Mouse (Mus musculus): ENCODE measurements around the gene Poln.
A peak's percentile ranks its signal among the peaks of the same experiment; 100 is the strongest.

Poln gene

GRCm38 (mm10) chr5:34186391-34186790 lies 17.1 kb upstream of the Poln start:
- no peak for DNase-seq (ENCODE audit: low spot score)

- no peak for DNase-seq (ENCODE audit: low spot score)
Observed at GRCm38 (mm10) chr5:34185791-34186190, 16.5 kb upstream of the Poln start.

GRCm38 (mm10) chr5:34185051-34185580 lies 15.9 kb upstream of the Poln start:
- no peak for DNase-seq (ENCODE audit: low spot score)

DNA sequence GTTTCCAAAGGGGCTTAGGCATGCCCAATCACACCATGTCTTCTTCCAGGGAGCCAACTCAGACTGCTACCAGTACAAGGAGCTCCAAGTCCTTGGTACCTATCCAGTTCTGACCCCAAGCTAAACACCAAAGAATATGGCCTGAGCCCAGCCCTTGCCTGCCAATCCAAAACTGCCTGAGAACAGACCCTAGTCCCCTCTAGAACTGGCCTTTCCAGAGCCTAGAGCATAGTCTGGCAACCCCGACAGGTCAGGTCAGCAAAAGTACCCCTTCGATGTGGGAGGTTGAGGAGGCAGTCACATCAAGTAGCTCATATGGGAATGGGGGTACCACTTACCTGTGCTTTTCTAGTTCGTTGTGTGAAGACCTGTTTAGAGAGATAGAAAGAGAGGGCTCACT lies 14.7 kb upstream of the Poln start:
- DNase-seq (ENCODE audit: low spot score): no peak

- DNase-seq (ENCODE audit: low spot score): no peak
Observed at GRCm38 (mm10) chr5:34183156-34183880, 14.1 kb upstream of the Poln start.

DNA sequence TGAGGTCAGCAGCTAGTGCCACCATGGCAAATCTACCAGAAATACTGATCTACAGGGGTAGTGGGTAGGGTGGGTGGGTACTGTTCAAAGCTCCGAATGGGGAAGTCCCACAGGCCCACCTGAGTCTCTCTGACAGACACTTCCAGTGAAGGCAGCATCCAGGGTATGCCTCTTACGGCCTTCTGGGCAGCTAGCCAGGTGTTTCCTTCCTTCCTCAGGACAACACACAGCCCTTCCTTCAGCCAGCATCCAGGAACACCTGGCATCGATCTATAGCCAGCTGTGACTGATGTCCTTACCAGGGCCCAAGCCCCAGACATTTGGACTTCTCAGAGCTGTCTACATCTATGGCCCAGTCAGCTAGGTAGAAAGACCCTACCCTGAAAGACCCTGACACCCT lies 13.2 kb upstream of the Poln start:
- DNase-seq (ENCODE audit: low spot score): no peak

DNA sequence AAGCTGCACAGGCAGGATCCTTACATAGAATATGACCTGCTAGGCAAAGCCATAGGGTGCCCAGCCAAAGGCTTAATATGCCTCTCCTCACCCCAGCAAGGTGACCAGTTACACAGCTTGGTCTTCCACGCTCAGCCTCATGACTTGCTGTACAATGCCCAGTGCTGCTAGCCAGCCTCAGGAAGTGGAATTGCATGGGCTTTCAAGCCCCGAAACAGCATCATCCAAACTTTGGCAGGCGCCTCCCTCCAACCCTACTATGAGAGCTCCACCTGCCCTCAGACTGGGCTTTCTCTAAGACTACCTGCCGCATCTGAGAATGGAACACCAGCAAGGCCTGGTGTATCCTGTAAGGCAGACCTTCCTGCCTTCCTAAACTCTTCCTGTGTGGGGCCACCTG lies 8.6 kb upstream of the Poln start:
- DNase-seq (ENCODE audit: low spot score): no peak

- DNase-seq (ENCODE audit: low spot score): no peak
Observed at GRCm38 (mm10) chr5:34177091-34177490, 7.8 kb upstream of the Poln start.

GRCm38 (mm10) chr5:34176691-34177090 lies 7.4 kb upstream of the Poln start:
- DNase-seq (ENCODE audit: low spot score): no peak

DNA sequence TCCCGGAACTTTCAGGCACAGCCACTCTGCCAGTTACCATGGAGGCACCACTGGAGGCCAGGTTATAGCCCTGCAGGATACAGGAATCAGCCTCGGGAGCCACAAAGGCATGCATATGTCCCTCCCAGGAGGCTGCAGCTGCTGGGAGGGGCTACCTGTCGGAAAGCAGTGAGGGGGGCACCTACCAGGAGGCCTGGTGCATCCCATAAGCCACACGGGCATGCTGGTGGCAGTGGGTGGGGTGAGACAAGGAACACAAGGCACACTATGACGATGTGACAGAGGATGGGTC lies 6.1 kb upstream of the Poln start:
- no peak for DNase-seq (ENCODE audit: low spot score)

DNA sequence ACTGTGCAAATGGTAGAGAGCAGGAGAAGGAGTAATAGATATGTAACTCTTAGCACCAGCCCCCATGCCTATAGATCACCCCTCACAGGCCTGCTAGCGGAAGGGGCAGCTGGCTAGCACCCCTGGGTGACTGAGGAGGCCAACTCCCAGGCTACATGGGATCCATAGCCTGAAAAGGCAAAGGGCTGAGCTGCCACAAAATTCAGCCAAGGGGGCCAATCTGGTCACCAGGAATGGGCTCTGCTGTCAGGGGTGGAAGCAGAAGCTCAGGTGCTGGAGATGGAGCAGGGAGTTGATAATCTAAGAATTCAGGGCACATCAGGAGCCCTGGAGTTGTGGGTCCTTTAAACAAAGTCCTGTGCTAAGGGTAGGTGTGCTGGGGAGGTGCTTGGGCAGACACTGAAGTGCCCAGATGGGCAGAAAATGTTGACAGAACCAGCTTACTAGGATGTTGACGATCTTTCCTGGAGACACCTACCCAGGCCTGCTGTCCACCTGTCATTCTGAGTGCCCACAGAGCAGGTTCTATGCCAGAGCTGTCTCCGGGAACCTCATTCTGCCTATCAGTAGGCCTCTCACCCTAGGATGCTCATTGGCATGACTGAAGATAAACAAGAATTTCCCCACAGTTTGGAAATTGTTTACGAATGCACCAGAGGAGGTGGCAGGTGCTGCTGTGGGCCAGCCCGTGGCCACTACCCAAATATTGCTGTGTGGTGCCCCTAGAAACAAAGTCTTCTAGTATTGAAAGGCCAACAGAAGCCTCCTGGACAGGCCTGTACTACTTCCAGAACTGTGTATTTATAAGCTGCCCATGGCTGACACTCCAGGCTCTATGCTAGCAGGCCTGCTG lies 5.5 kb upstream of the Poln start:
- no peak for DNase-seq (ENCODE audit: low spot score)

DNA sequence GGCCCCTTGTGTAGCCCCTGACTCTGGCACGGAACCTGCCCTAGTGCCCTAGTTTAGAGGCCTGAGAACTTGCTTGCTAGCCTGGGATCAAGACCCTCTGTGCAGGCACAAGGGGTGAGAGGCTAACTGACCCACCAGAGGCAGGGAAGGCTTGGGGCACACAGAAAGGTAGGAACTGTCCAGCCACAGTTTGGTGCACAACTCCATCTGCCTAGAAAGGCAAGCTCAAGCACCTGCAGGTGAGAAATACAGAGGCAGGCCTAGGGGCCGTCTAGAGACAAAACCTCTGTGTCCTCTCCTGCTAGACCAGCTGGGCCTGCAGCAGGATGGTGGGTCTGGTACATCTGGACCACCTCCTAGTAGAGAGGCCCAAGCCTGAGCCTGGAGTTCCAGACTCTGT lies 4.8 kb upstream of the Poln start:
- no peak for DNase-seq (ENCODE audit: low spot score)

DNA sequence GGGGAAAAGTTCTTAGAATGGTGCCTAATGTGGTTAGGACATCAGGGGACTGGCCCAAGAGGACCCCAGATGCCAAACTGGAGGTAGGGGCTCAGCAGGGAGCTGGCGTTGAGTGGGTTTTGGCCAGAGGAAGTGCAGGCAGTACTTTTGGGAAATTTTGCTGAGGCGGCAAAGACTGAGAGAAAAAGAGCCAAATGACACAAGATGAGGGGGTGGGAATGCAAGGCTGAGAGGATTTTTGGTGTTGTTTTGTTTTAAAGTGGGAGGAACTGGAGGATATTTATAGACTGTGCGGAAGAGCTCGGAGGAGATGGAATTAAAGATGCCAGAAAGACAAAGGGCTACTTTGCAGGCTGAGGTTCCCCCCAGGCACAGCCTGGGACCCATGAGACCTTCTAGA lies 1.5 kb upstream of the Poln start:
- DNase-seq (ENCODE audit: low spot score): peak; percentile 57

GRCm38 (mm10) chr5:34169954-34170353 lies 706 bp upstream of the Poln start:
- DNase-seq (ENCODE audit: low spot score): no peak

GRCm38 (mm10) chr5:34167857-34168256 lies 1.4 kb downstream of the Poln start:
- DNase-seq (ENCODE audit: low spot score): peak; percentile 11

- DNase-seq (ENCODE audit: low spot score): peak; percentile 27
Observed at GRCm38 (mm10) chr5:34165793-34166192, 3.5 kb downstream of the Poln start.

GRCm38 (mm10) chr5:34148476-34148875 lies 20.8 kb downstream of the Poln start:
- no peak for DNase-seq (ENCODE audit: low spot score)

- no peak for DNase-seq (ENCODE audit: low spot score)
Observed at GRCm38 (mm10) chr5:34147554-34147953, 21.7 kb downstream of the Poln start.

DNA sequence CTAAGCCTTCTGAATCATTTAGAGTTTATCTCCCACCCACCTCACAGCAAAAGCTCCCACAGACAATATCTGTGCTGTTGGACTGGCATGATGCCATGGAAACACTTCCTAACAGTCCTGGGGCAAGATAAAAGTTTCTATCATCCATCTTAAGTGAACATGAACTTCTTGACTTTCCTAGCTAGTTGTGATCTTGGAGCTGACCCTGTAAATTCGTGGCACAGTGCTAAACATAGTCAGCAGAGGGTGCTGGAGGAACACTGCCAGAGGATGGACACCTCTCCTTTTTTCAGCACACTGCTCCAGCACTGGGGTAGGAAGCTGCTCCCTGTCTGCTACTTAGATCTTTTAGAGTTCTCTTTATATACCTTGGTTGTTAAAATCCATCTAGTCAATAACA lies 29.5 kb downstream of the Poln start:
- peak; percentile 74 for DNase-seq (ENCODE audit: low spot score)

- no peak for DNase-seq (ENCODE audit: low spot score)
Observed at GRCm38 (mm10) chr5:34132731-34133130, 36.5 kb downstream of the Poln start.

- no peak for DNase-seq (ENCODE audit: low spot score)
Observed at GRCm38 (mm10) chr5:34124131-34124530, 45.1 kb downstream of the Poln start.

DNA sequence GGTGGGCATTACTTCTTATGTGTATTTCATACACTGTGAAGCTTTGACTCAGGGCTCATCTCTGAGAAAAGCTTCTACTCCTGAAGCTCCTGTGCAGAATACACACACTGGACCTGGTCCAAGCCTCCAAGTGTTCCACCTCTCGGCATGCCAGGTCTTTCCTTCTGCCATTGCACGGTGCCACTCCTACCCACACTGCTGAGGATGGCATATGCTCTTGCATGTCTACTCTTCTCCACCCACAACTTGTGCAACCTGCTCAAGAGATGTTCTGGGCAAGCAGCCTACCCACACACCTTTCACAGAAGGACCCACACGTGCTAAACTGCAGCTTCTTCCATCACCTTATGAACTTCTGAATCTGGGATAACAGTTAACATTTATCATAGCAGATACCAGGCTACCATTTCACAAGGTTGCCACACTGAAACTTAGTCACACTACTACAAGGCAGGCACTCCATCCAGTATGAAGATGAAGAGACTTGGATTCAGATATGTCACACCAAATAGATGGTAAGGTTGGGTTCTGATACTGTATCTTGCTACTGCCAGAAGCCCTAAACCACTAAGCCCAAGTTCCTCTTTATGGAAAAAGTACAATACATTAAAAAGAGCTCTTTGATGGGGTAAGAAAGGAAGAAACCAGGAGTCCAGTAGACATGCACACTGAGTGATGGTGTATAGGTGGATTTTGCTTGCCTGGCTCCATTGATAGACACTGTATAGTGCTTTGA lies 50.0 kb downstream of the Poln start:
- DNase-seq (ENCODE audit: low spot score): no peak

- DNase-seq (ENCODE audit: low spot score): peak; percentile 97
Observed at GRCm38 (mm10) chr5:34105681-34106080, 63.6 kb downstream of the Poln start.

Data from adipocyte (in vitro differentiated cells).